Comparison of ENCODE assay signal across 9 mouse cellular contexts in the genomic region with DNA sequence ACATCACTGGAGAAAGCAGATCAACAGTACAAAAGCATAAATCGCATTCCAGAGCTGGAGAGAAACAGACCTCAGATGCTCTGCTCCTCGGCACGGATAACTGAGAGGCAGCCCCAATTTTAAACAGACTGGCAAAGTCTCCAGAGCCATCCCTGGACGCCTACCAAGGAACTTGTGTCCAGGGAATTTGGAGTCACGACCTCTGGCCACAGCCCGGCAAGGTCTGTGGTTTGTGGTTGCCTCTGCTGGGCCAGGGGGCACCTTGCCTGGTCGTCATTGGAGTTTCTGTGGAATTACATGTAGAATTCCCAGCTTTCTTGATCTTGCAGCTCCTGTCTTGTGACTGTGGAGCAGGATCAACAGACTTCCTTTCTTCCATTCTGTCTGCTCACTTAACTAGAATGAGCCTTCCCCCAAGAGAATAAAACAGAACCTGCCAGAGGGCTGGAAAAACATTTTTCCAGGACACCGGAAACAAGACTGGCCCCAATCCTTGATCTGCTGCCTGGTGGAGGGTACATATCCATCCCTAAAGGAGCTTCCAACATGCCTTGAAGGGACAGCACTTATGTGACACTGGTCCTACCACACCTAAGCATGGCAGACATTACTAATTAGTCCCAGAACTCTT. TPM values are rescaled to one million over a fixed set of nuclear protein-coding genes. Genes with fewer than 3 reads are reported as not detected.
A peak's percentile ranks its signal among the peaks of the same experiment; 100 is the strongest.
DNase-seq lines count a peak whose midpoint lies in the region; ATAC-seq lines count a peak whose summit lies in the region.
"Had no signal": no experiment of that assay in that cellular context is flagged by ENCODE, and none has a peak within 500 bp of the region (broad histone marks: within the 10 kb centered on the region; RNA-seq: fewer than 3 reads in every experiment).

No protein-coding gene starts in this region.

- DNase-seq in adrenal gland, postnatal 14 days, result peak; percentile 35
- no peak for DNase-seq in adrenal gland, adult 2 months
- no peak for DNase-seq in hindbrain, embryonic 11.5 days (ENCODE audit: low spot score)
- DNase-seq in kidney, adult 11 months, result peak; percentile 59
- DNase-seq in frontal cortex, postnatal 10 days (ENCODE audit: low spot score in 2 of 2), result no peak
- DNase-seq in ovary, adult 18-20 months (ENCODE audit: low spot score), result no peak

- no peak for ATAC-seq in hindbrain, embryonic 12.5 days (ENCODE audit: low FRiP score)
- ATAC-seq in hindbrain, embryonic 11.5 days (ENCODE audit: low FRiP score), result no peak
- ATAC-seq in midbrain, embryonic 15.5 days (replicated peaks), result no peak

- no peak overlapping the region for H3K9ac ChIP-seq in hindbrain, embryonic 12.5 days
- H3K9ac ChIP-seq in hindbrain, embryonic 11.5 days (ENCODE audit: low read depth, low read length), result no peak overlapping the region
- no peak overlapping the region for H3K9ac ChIP-seq in midbrain, embryonic 15.5 days

- H3K4me2 ChIP-seq in hindbrain, embryonic 12.5 days (replicated peaks), result peak overlapping the region; percentile 43; the same call in 1 of the 2 replicates
- H3K4me2 ChIP-seq in hindbrain, embryonic 11.5 days (replicated peaks; ENCODE audit: low read depth, low read length), result no peak overlapping the region
- no peak overlapping the region for H3K4me2 ChIP-seq in midbrain, embryonic 15.5 days

- H3K36me3 ChIP-seq in hindbrain, embryonic 12.5 days, result no peaks in the 10 kb centered on the region
- H3K36me3 ChIP-seq in hindbrain, embryonic 11.5 days (ENCODE audit: control insufficient read depth, insufficient read depth, low read length), result no peaks in the 10 kb centered on the region
- no peaks in the 10 kb centered on the region for H3K36me3 ChIP-seq in midbrain, embryonic 15.5 days (replicated peaks)

- no peaks in the 10 kb centered on the region for H3K9me3 ChIP-seq in hindbrain, embryonic 12.5 days (replicated peaks)
- no peaks in the 10 kb centered on the region for H3K9me3 ChIP-seq in hindbrain, embryonic 11.5 days (ENCODE audit: control insufficient read depth, low read length)
- no peaks in the 10 kb centered on the region for H3K9me3 ChIP-seq in midbrain, embryonic 15.5 days

- peaks cover 27% of the 10 kb centered on the region for H3K4me1 ChIP-seq in hindbrain, embryonic 12.5 days
- H3K4me1 ChIP-seq in hindbrain, embryonic 11.5 days (replicated peaks; ENCODE audit: control insufficient read depth, insufficient read depth, low read length), result no peaks in the 10 kb centered on the region
- H3K4me1 ChIP-seq in midbrain, embryonic 15.5 days, result peaks cover 31% of the 10 kb centered on the region

- 44% methylated on average over 8 of the region's 8 CpGs for WGBS in hindbrain, embryonic 12.5 days
- 50% methylated on average over 8 of the region's 8 CpGs for WGBS in hindbrain, embryonic 11.5 days
- WGBS in midbrain, embryonic 15.5 days, result 38% methylated on average over 8 of the region's 8 CpGs

- peak overlapping the region; percentile 69; the same call in 1 of the 2 replicates for H3K27ac ChIP-seq in hindbrain, embryonic 12.5 days
- no peak overlapping the region for H3K27ac ChIP-seq in hindbrain, embryonic 11.5 days (ENCODE audit: low read depth, low read length)
- H3K27ac ChIP-seq in midbrain, embryonic 15.5 days, result peak overlapping the region; percentile 60; the same call in 1 of the 2 replicates
- H3K27ac ChIP-seq: macrophage had no signal

- no peak overlapping the region for H3K4me3 ChIP-seq in hindbrain, embryonic 12.5 days
- no peak overlapping the region for H3K4me3 ChIP-seq in hindbrain, embryonic 11.5 days (ENCODE audit: low read depth, low read length)
- H3K4me3 ChIP-seq in midbrain, embryonic 15.5 days, result no peak overlapping the region

- no peaks in the 10 kb centered on the region for H3K27me3 ChIP-seq in hindbrain, embryonic 12.5 days
- no peaks in the 10 kb centered on the region; the same call in 1 of the 2 replicates for H3K27me3 ChIP-seq in hindbrain, embryonic 11.5 days (ENCODE audit: control insufficient read depth, insufficient read depth, low read length)
- H3K27me3 ChIP-seq in midbrain, embryonic 15.5 days (replicated peaks), result no peaks in the 10 kb centered on the region

RNA-seq across cellular contexts. Expression of gene Hlf, which starts 19.1 kb away (rescaled TPM):
- total RNA-seq in adrenal gland, postnatal 14 days (2021), result 28.2 and 29.1 TPM in 2 replicates
- total RNA-seq in adrenal gland, adult 2 months (2021), result 10 to 100 TPM in 1 of 2 experiments, 1 to 10 TPM in 1; 9.0 to 16.4 TPM
- 16.8 and 18.0 TPM in 2 replicates for polyA plus RNA-seq in adrenal gland, adult 2 months (2012; rRNA removed)
- 3.2 and 4.9 TPM in 2 replicates for polyA plus RNA-seq in hindbrain, embryonic 12.5 days (2016; fragmentation: Nextera tagmentation; extraction: Ambion mirVana)
- 1.2 and 1.4 TPM in 2 replicates for polyA plus RNA-seq in hindbrain, embryonic 11.5 days (2014; fragmentation: Nextera tagmentation; extraction: Ambion mirVana)
- 7.2 and 7.6 TPM in 2 replicates for polyA plus RNA-seq in midbrain, embryonic 15.5 days (2015; fragmentation: Nextera tagmentation; extraction: Ambion mirVana)

Comparison
In these comparisons a context has a peak if more than half of its experiments do, and no peak if none do; other contexts are left out.
1. DNase-seq: peak in adrenal gland, postnatal 14 days (single experiment) and kidney, adult 11 months (single experiment); none in adrenal gland, adult 2 months (single experiment), hindbrain, embryonic 11.5 days (single experiment), frontal cortex, postnatal 10 days (0 of 2) and ovary, adult 18-20 months (single experiment).